Mouse (Mus musculus): ENCODE results near the gene Ccr2. TPM values are rescaled to one million over a fixed set of nuclear protein-coding genes. Genes with fewer than 3 reads are reported as not detected.
"Not testable (repeated sequence)": the region's sequence is repeated elsewhere in the genome, so short reads cannot be mapped to it uniquely, and the experiment has no call there.

Ccr2 gene
- polyA plus RNA-seq (2014; fragmentation: Nextera tagmentation; extraction: Ambion mirVana), result 4.3 and 4.7 TPM in 2 replicates

- Histone ChIP-seq H3K9me3 (ENCODE audit: control insufficient read depth, low read length) (no peaks in the 10 kb centered on the region), H3K36me3 (ENCODE audit: control insufficient read depth, insufficient read depth, low read length) (no peaks in the 10 kb centered on the region), H3K4me2 (ENCODE audit: low read length) (no peak within 1 kb of the TSS), H3K27ac (ENCODE audit: low read depth) (no peak within 1 kb of the TSS), H3K27me3 (replicated peaks; ENCODE audit: control insufficient read depth, insufficient read depth, low read length) (no peaks in the 10 kb centered on the region), H3K4me1 (replicated peaks; ENCODE audit: control insufficient read depth, insufficient read depth, low read length) (no peaks in the 10 kb centered on the region), H3K9ac (ENCODE audit: low read length) (no peak within 1 kb of the TSS), H3K4me3 (ENCODE audit: low read depth, low read length) (no peak within 1 kb of the TSS)
- WGBS, result 84% methylated on average over 4 of the region's 4 CpGs
- ATAC-seq (replicated peaks; ENCODE audit: low FRiP score, low TSS enrichment, low read depth) (no peak), DNase-seq (ENCODE audit: low spot score) (no peak)
Observed at GRCm38 (mm10) chr9:124101723-124102122, at the start of gene Ccr2. TSS of gene Ccr2 (plus strand) at chr9:124101950.

GRCm38 (mm10) chr9:124053532-124053931, 48.2 kb upstream of the Ccr2 start:
- 54% methylated on average over 2 of the region's 2 CpGs for WGBS
- DNase-seq (ENCODE audit: low spot score), result no peak
- no peak overlapping the region for H3K4me2 ChIP-seq (ENCODE audit: low read length)
- ATAC-seq (replicated peaks; ENCODE audit: low FRiP score, low TSS enrichment, low read depth), result no peak
- no peaks in the 10 kb centered on the region for H3K9me3 ChIP-seq (ENCODE audit: control insufficient read depth, low read length)
- no peaks in the 10 kb centered on the region for H3K27me3 ChIP-seq (replicated peaks; ENCODE audit: control insufficient read depth, insufficient read depth, low read length)
- no peak overlapping the region for H3K4me3 ChIP-seq (ENCODE audit: low read depth, low read length)
- no peak overlapping the region for H3K9ac ChIP-seq (ENCODE audit: low read length)
- no peaks in the 10 kb centered on the region for H3K4me1 ChIP-seq (replicated peaks; ENCODE audit: control insufficient read depth, insufficient read depth, low read length)
- no peaks in the 10 kb centered on the region for H3K36me3 ChIP-seq (ENCODE audit: control insufficient read depth, insufficient read depth, low read length)
- H3K27ac ChIP-seq (ENCODE audit: low read depth), result no peak overlapping the region

- no peak overlapping the region for H3K9ac ChIP-seq (ENCODE audit: low read length)
- H3K27me3 ChIP-seq (replicated peaks; ENCODE audit: control insufficient read depth, insufficient read depth, low read length), result no peaks in the 10 kb centered on the region
- no peaks in the 10 kb centered on the region for H3K9me3 ChIP-seq (ENCODE audit: control insufficient read depth, low read length)
- 48% methylated on average over 3 of the region's 3 CpGs for WGBS
- ATAC-seq (replicated peaks; ENCODE audit: low FRiP score, low TSS enrichment, low read depth) (no peak), DNase-seq (ENCODE audit: low spot score) (no peak)
- H3K4me3 ChIP-seq (ENCODE audit: low read depth, low read length), result no peak overlapping the region
- no peak overlapping the region for H3K4me2 ChIP-seq (ENCODE audit: low read length)
- H3K36me3 ChIP-seq (ENCODE audit: control insufficient read depth, insufficient read depth, low read length), result no peaks in the 10 kb centered on the region
- no peaks in the 10 kb centered on the region for H3K4me1 ChIP-seq (replicated peaks; ENCODE audit: control insufficient read depth, insufficient read depth, low read length)
- no peak overlapping the region for H3K27ac ChIP-seq (ENCODE audit: low read depth)
Observed at GRCm38 (mm10) chr9:124056158-124056709, 45.5 kb upstream of the Ccr2 start.

GRCm38 (mm10) chr9:124059660-124060352, 41.9 kb upstream of the Ccr2 start:
- H3K4me2 ChIP-seq (ENCODE audit: low read length), result no peak overlapping the region
- H3K9me3 ChIP-seq (ENCODE audit: control insufficient read depth, low read length), result no peaks in the 10 kb centered on the region
- no peaks in the 10 kb centered on the region for H3K4me1 ChIP-seq (replicated peaks; ENCODE audit: control insufficient read depth, insufficient read depth, low read length)
- H3K27me3 ChIP-seq (replicated peaks; ENCODE audit: control insufficient read depth, insufficient read depth, low read length), result no peaks in the 10 kb centered on the region
- no peaks in the 10 kb centered on the region for H3K36me3 ChIP-seq (ENCODE audit: control insufficient read depth, insufficient read depth, low read length)
- DNase-seq (ENCODE audit: low spot score) (no peak), ATAC-seq (replicated peaks; ENCODE audit: low FRiP score, low TSS enrichment, low read depth) (no peak)
- H3K9ac ChIP-seq (ENCODE audit: low read length), result no peak overlapping the region
- no peak overlapping the region for H3K27ac ChIP-seq (ENCODE audit: low read depth)
- H3K4me3 ChIP-seq (ENCODE audit: low read depth, low read length), result no peak overlapping the region
- 71% methylated on average over 2 of the region's 2 CpGs for WGBS

GRCm38 (mm10) chr9:124061474-124062432, 40.0 kb upstream of the Ccr2 start:
- not testable (repeated sequence) for H3K36me3 ChIP-seq (ENCODE audit: control insufficient read depth, insufficient read depth, low read length); H3K27me3 ChIP-seq (replicated peaks; ENCODE audit: control insufficient read depth, insufficient read depth, low read length); H3K9ac ChIP-seq (ENCODE audit: low read length); ATAC-seq (replicated peaks; ENCODE audit: low FRiP score, low TSS enrichment, low read depth); H3K27ac ChIP-seq (ENCODE audit: low read depth); H3K4me3 ChIP-seq (ENCODE audit: low read depth, low read length); H3K9me3 ChIP-seq (ENCODE audit: control insufficient read depth, low read length); H3K4me1 ChIP-seq (replicated peaks; ENCODE audit: control insufficient read depth, insufficient read depth, low read length); H3K4me2 ChIP-seq (ENCODE audit: low read length); DNase-seq (ENCODE audit: low spot score)
- 54% methylated on average over 3 of the region's 3 CpGs for WGBS

- Histone ChIP-seq H3K4me2 (ENCODE audit: low read length) (no peak overlapping the region), H3K4me3 (ENCODE audit: low read depth, low read length) (no peak overlapping the region), H3K9ac (ENCODE audit: low read length) (no peak overlapping the region), H3K27ac (ENCODE audit: low read depth) (no peak overlapping the region), H3K27me3 (replicated peaks; ENCODE audit: control insufficient read depth, insufficient read depth, low read length) (no peaks in the 10 kb centered on the region), H3K36me3 (ENCODE audit: control insufficient read depth, insufficient read depth, low read length) (no peaks in the 10 kb centered on the region), H3K4me1 (replicated peaks; ENCODE audit: control insufficient read depth, insufficient read depth, low read length) (no peaks in the 10 kb centered on the region), H3K9me3 (ENCODE audit: control insufficient read depth, low read length) (no peaks in the 10 kb centered on the region)
- ATAC-seq (replicated peaks; ENCODE audit: low FRiP score, low TSS enrichment, low read depth) (no peak), DNase-seq (ENCODE audit: low spot score) (no peak)
Observed at GRCm38 (mm10) chr9:124066572-124067103, 35.1 kb upstream of the Ccr2 start.

GRCm38 (mm10) chr9:124068098-124069058, 33.4 kb upstream of the Ccr2 start:
- Histone ChIP-seq H3K27ac (ENCODE audit: low read depth) (no peak overlapping the region), H3K4me3 (ENCODE audit: low read depth, low read length) (no peak overlapping the region), H3K27me3 (replicated peaks; ENCODE audit: control insufficient read depth, insufficient read depth, low read length) (no peaks in the 10 kb centered on the region), H3K9ac (ENCODE audit: low read length) (no peak overlapping the region), H3K36me3 (ENCODE audit: control insufficient read depth, insufficient read depth, low read length) (no peaks in the 10 kb centered on the region), H3K4me1 (replicated peaks; ENCODE audit: control insufficient read depth, insufficient read depth, low read length) (no peaks in the 10 kb centered on the region), H3K4me2 (ENCODE audit: low read length) (no peak overlapping the region), H3K9me3 (ENCODE audit: control insufficient read depth, low read length) (no peaks in the 10 kb centered on the region)
- ATAC-seq (replicated peaks; ENCODE audit: low FRiP score, low TSS enrichment, low read depth) (no peak), DNase-seq (ENCODE audit: low spot score) (no peak)
- WGBS, result 53% methylated on average over 2 of the region's 2 CpGs

GRCm38 (mm10) chr9:124071506-124071905, 30.2 kb upstream of the Ccr2 start:
- Histone ChIP-seq H3K36me3 (ENCODE audit: control insufficient read depth, insufficient read depth, low read length) (no peaks in the 10 kb centered on the region), H3K9me3 (ENCODE audit: control insufficient read depth, low read length) (no peaks in the 10 kb centered on the region), H3K27ac (ENCODE audit: low read depth) (no peak overlapping the region), H3K4me2 (ENCODE audit: low read length) (no peak overlapping the region), H3K9ac (ENCODE audit: low read length) (no peak overlapping the region), H3K4me1 (replicated peaks; ENCODE audit: control insufficient read depth, insufficient read depth, low read length) (no peaks in the 10 kb centered on the region), H3K27me3 (replicated peaks; ENCODE audit: control insufficient read depth, insufficient read depth, low read length) (no peaks in the 10 kb centered on the region), H3K4me3 (ENCODE audit: low read depth, low read length) (no peak overlapping the region)
- 85% methylated on average over 1 of the region's 1 CpGs for WGBS
- ATAC-seq (replicated peaks; ENCODE audit: low FRiP score, low TSS enrichment, low read depth) (no peak), DNase-seq (ENCODE audit: low spot score) (no peak)
